Mouse (Mus musculus): ENCODE results near the gene Fmr1nb. TPM values are rescaled to one million over a fixed set of nuclear protein-coding genes. Genes with fewer than 3 reads are reported as not detected.

Gene Fmr1nb
- 0.21 TPM in 1 of 2 replicates, not detected in the other for polyA plus RNA-seq (2015; fragmentation: Nextera tagmentation; extraction: Ambion mirVana)

GRCm38 (mm10) chrX:68761606-68762005 is at the start of gene Fmr1nb:
Gene Fmr1nb (plus strand): TSS chrX:68761839.

GRCm38 (mm10) chrX:68821059-68821458 is 59.4 kb downstream of the Fmr1nb start, which contains the start of gene Gm14698:
Gene Gm14698 (plus strand): TSS chrX:68821093.

Other genes with a start within 250 kb of the Fmr1nb start
- gene Fmr1, start 83.3 kb upstream of the Fmr1nb start, polyA plus RNA-seq (2015; fragmentation: Nextera tagmentation; extraction: Ambion mirVana) = 19.9 and 22.2 TPM in 2 replicates
- 2.9 and 4.8 TPM in 2 replicates for gene Gm14698, start 59.3 kb downstream of the Fmr1nb start, polyA plus RNA-seq (2015; fragmentation: Nextera tagmentation; extraction: Ambion mirVana)
- gene Gm6812, start 131.2 kb downstream of the Fmr1nb start, polyA plus RNA-seq (2015; fragmentation: Nextera tagmentation; extraction: Ambion mirVana) = not detected in 2 replicates